Mouse (Mus musculus) embryonic facial prominence, embryonic 10.5 days (tissue): ENCODE data around the gene Mlc1. TPM values are rescaled to one million over a fixed set of nuclear protein-coding genes. Genes with fewer than 3 reads are reported as not detected.
A peak's percentile ranks its signal among the peaks of the same experiment; 100 is the strongest.

Source experiments
- DNase-seq: peaks from one replicate; pipeline ENCODE4 v3.0.0-alpha.2; 2017; ENCODE audit warnings: low spot score
- H3K27ac ChIP-seq: fragments of 300-500 bp; sonication (generic); replicated peaks from 2 replicates; pipeline ENCODE4 v1.5.1; 2016; ENCODE audit warnings: mild to moderate bottlenecking
- H3K27me3 ChIP-seq: fragments of 300-500 bp; sonication (generic); replicated peaks from 2 replicates; pipeline ENCODE4 v1.6.1; 2016; ENCODE audit warnings: low read depth, mild to moderate bottlenecking; ENCODE audit not compliant: poor library complexity, severe bottlenecking
- H3K36me3 ChIP-seq: fragments of 300-500 bp; sonication (generic); replicated peaks from 2 replicates; pipeline ENCODE4 v1.6.1; 2016; ENCODE audit warnings: mild to moderate bottlenecking, moderate library complexity
- H3K4me1 ChIP-seq: fragments of 300-500 bp; sonication (generic); 2 replicates; pipeline ENCODE4 v1.6.1; 2016
- H3K4me3 ChIP-seq: fragments of 300-500 bp; sonication (generic); 2 replicates; pipeline ENCODE4 v1.5.1; 2016; ENCODE audit warnings: mild to moderate bottlenecking, moderate library complexity
- H3K9me3 ChIP-seq: fragments of 300-500 bp; sonication (generic); 2 replicates; pipeline ENCODE4 v1.6.1; 2016; ENCODE audit warnings: mild to moderate bottlenecking
- WGBS: fragments of 180-500 bp; shearing (Covaris S2); methylation state at CpG from one replicate; pipeline ENCODE4 v1.1.7; 2016; 5-methylcytosine and 5-hydroxymethylcytosine counted together
- polyA plus RNA-seq: library from polyadenylated mRNA; unstranded; fragments of >200 nt; fragmentation: Nextera tagmentation; extraction: Ambion mirVana; gene quantifications from 2 replicates; pipeline ENCODE4 v1.2.1, GENCODE M21; 2016

Mlc1 gene
- polyA plus RNA-seq = 1.0 and 1.5 TPM in 2 replicates

- H3K4me3 ChIP-seq = no peak within 1 kb of the TSS
Measured at GRCm38 (mm10) chr15:88978281-88979137, at the start of gene Mlc1. TSS of gene Mlc1 (minus strand) at chr15:88979007.

GRCm38 (mm10) chr15:89020492-89020891, 41.7 kb upstream of the Mlc1 start:
- WGBS = 85% methylated on average over 7 of the region's 7 CpGs
- H3K4me1 ChIP-seq = no peaks in the 10 kb centered on the region
- no peaks in the 10 kb centered on the region for H3K9me3 ChIP-seq

More at GRCm38 (mm10) chr15:88978281-88979137, at the start of gene Mlc1:
- no peak for DNase-seq
- Histone ChIP-seq H3K27me3 (no peaks in the 10 kb centered on the region), H3K27ac (peak within 1 kb of the TSS; percentile 31; the same call in 1 of the 2 replicates), H3K36me3 (no peaks in the 10 kb centered on the region), H3K9me3 (no peaks in the 10 kb centered on the region), H3K4me1 (peaks cover 3% of the 10 kb centered on the region; the same call in 1 of the 2 replicates)
- WGBS = 63% methylated on average over 10 of the region's 10 CpGs

DNA sequence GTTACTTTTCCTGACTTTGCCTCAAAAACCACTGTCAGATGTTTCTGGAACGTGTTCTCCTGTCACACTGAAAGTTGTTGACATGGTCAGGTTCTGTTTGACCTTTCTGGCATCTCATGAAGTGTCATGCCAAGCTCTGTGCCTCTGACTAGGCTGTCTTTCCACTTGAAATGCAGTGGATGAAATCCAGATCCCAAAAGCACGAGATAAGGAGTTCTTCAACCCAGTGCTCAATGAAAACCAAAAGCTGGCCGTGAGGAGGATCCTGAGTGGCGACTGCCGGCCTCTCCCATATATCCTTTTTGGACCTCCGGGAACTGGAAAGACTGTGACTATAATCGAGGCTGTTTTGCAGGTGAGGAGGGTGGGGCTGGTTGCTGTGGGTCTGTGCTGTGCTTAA, 41.3 kb upstream of the Mlc1 start:
- no peaks in the 10 kb centered on the region for H3K4me1 ChIP-seq
- H3K9me3 ChIP-seq = no peaks in the 10 kb centered on the region
- H3K27me3 ChIP-seq = no peaks in the 10 kb centered on the region
- no peaks in the 10 kb centered on the region for H3K36me3 ChIP-seq
- no peak for DNase-seq
- WGBS = 80% methylated on average over 7 of the region's 7 CpGs
- H3K4me3 ChIP-seq = no peak overlapping the region
- no peak overlapping the region for H3K27ac ChIP-seq

More at GRCm38 (mm10) chr15:89020492-89020891, 41.7 kb upstream of the Mlc1 start:
- Histone ChIP-seq H3K27me3 (no peaks in the 10 kb centered on the region), H3K36me3 (no peaks in the 10 kb centered on the region), H3K27ac (no peak overlapping the region), H3K4me3 (no peak overlapping the region)
- no peak for DNase-seq

DNA sequence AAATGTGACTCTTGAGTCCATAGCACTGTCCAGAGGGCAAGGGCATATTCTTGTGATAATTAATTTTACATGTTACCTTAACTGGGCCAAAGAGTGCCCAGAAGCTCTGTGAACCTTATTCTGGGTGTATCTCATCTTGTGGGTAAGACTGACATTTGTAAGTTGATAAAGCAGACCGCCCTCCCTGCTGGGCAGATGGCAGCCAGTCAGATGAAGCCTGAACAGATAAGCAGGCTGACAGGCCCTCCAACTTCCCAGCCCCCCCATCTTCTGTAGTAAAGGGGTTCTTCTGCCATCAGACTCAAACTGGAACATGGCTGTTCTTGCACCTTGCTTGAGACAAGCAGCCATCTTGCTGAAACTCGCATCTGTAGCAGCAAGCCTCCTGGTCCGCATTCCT, 37.9 kb upstream of the Mlc1 start:
- Histone ChIP-seq H3K36me3 (no peaks in the 10 kb centered on the region), H3K27me3 (no peaks in the 10 kb centered on the region), H3K27ac (no peak overlapping the region), H3K9me3 (no peaks in the 10 kb centered on the region), H3K4me1 (no peaks in the 10 kb centered on the region), H3K4me3 (no peak overlapping the region)
- WGBS = 90% methylated on average over 3 of the region's 3 CpGs
- no peak for DNase-seq

- H3K36me3 ChIP-seq = no peaks in the 10 kb centered on the region
- H3K9me3 ChIP-seq = no peaks in the 10 kb centered on the region
- H3K27ac ChIP-seq = no peak overlapping the region
- no peak overlapping the region for H3K4me3 ChIP-seq
- 83% methylated on average over 5 of the region's 5 CpGs for WGBS
- H3K27me3 ChIP-seq = no peaks in the 10 kb centered on the region
- H3K4me1 ChIP-seq = no peaks in the 10 kb centered on the region
- DNase-seq = no peak
Measured at GRCm38 (mm10) chr15:89007781-89008180, 29.0 kb upstream of the Mlc1 start.

DNA sequence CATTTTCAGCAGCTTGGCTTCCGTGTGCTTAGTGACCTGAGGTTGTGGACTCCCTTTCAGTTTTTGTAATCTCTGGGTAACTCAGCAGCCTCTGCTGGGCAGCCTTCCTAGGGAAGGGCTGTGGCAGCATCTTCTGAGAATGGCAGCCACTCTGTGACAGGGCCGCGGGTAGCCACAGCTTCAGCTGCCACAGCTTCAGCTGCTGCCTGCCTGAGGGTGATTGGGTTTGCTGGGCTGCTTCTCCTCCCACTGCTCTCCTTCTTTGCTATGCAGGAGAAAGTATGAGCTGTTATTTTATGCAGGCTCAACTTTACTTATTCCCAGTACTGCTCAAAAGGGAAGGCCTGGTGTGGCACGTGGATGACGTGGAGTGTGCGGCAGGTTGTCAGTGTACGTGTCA, 28.2 kb upstream of the Mlc1 start:
- no peak overlapping the region for H3K27ac ChIP-seq
- no peaks in the 10 kb centered on the region for H3K36me3 ChIP-seq
- H3K27me3 ChIP-seq = no peaks in the 10 kb centered on the region
- H3K4me3 ChIP-seq = no peak overlapping the region
- DNase-seq = no peak
- H3K4me1 ChIP-seq = no peaks in the 10 kb centered on the region
- no peaks in the 10 kb centered on the region for H3K9me3 ChIP-seq
- WGBS = 94% methylated on average over 7 of the region's 7 CpGs

- no peaks in the 10 kb centered on the region for H3K9me3 ChIP-seq
- WGBS = 83% methylated on average over 3 of the region's 3 CpGs
- H3K4me3 ChIP-seq = no peak overlapping the region
Measured at GRCm38 (mm10) chr15:89001245-89001644, 22.4 kb upstream of the Mlc1 start.

GRCm38 (mm10) chr15:89000367-89000766, 21.6 kb upstream of the Mlc1 start:
- Histone ChIP-seq H3K27ac (no peak overlapping the region), H3K27me3 (no peaks in the 10 kb centered on the region), H3K4me3 (no peak overlapping the region), H3K36me3 (no peaks in the 10 kb centered on the region), H3K4me1 (no peaks in the 10 kb centered on the region), H3K9me3 (no peaks in the 10 kb centered on the region)
- no peak for DNase-seq
- WGBS = 50% methylated on average over 2 of the region's 2 CpGs

More at GRCm38 (mm10) chr15:89001245-89001644, 22.4 kb upstream of the Mlc1 start:
- DNase-seq = no peak
- H3K27ac ChIP-seq = no peak overlapping the region
- no peaks in the 10 kb centered on the region for H3K27me3 ChIP-seq
- H3K4me1 ChIP-seq = no peaks in the 10 kb centered on the region
- no peaks in the 10 kb centered on the region for H3K36me3 ChIP-seq

DNA sequence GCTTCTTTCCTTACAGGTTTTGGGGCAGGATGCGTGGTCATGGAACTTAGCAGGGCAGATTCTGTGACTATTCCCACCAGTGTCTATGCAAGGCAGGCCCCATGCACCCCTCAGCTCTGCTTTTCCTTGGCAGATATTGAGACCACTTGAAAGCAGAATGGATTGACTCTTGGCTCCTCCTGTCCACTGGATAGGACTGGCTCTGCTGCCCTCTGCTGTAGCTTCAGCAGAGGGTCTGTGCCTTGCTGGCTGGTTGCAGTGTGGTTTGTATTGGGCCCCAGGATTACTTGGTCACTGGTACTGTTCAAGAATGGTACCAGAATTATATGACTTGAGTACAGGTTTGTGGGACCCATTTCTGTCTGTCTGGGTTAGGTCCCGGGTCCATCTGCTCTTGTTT, 20.3 kb upstream of the Mlc1 start:
- H3K4me3 ChIP-seq = no peak overlapping the region
- H3K27me3 ChIP-seq = no peaks in the 10 kb centered on the region
- H3K4me1 ChIP-seq = no peaks in the 10 kb centered on the region
- H3K9me3 ChIP-seq = no peaks in the 10 kb centered on the region
- WGBS = 79% methylated on average over 2 of the region's 2 CpGs
- DNase-seq = no peak
- no peaks in the 10 kb centered on the region for H3K36me3 ChIP-seq
- no peak overlapping the region for H3K27ac ChIP-seq

GRCm38 (mm10) chr15:88998636-88999035, 19.8 kb upstream of the Mlc1 start:
- no peak overlapping the region for H3K4me3 ChIP-seq
- DNase-seq = no peak
- H3K27me3 ChIP-seq = no peaks in the 10 kb centered on the region
- no peaks in the 10 kb centered on the region for H3K4me1 ChIP-seq
- H3K36me3 ChIP-seq = no peaks in the 10 kb centered on the region
- WGBS = 79% methylated on average over 8 of the region's 8 CpGs
- H3K27ac ChIP-seq = no peak overlapping the region
- no peaks in the 10 kb centered on the region for H3K9me3 ChIP-seq

GRCm38 (mm10) chr15:88989236-88989635, 10.4 kb upstream of the Mlc1 start:
- Histone ChIP-seq H3K27me3 (no peaks in the 10 kb centered on the region), H3K9me3 (no peaks in the 10 kb centered on the region), H3K4me3 (no peak overlapping the region), H3K4me1 (no peaks in the 10 kb centered on the region), H3K27ac (no peak overlapping the region), H3K36me3 (no peaks in the 10 kb centered on the region)
- WGBS = 76% methylated on average over 2 of the region's 2 CpGs
- DNase-seq = no peak

DNA sequence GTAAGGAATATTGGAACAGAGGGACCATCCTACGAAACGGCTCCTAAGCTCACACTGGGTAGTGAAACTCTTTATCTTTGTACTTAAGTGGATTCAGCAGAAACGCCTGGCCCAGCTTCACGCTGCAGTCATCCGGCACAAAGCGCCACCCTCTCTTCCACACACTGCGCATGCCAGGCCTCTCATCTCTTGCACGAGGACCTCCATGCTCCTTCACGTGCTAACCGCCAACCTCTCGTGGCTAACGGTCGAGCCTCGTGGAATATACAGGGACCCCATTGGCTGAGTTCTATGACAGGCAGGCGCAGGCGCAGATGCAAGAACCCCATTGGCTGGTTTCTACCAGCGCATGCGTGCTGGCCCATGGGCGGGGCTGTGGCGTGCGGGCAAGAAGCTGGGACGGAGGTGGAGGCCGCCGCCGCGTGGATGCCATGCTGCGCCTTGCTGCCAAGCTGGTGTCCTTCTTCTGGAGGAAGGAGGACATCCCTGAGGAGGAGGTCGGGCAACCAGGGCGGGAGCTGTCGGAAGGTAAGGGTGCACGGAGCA, 3.8 kb upstream of the Mlc1 start, which contains the start of gene Mov10l1:
Mov10l1 (plus strand) TSS at position 376 of the 546 bp plus-strand sequence.
- H3K27ac ChIP-seq = no peak within 1 kb of the TSS
- 93% methylated on average over 31 of the region's 31 CpGs for WGBS
- no peaks in the 10 kb centered on the region for H3K27me3 ChIP-seq
- no peaks in the 10 kb centered on the region for H3K36me3 ChIP-seq
- DNase-seq = no peak
- no peaks in the 10 kb centered on the region for H3K9me3 ChIP-seq
- peaks cover 3% of the 10 kb centered on the region; the same call in 1 of the 2 replicates for H3K4me1 ChIP-seq
- H3K4me3 ChIP-seq = no peak within 1 kb of the TSS

DNA sequence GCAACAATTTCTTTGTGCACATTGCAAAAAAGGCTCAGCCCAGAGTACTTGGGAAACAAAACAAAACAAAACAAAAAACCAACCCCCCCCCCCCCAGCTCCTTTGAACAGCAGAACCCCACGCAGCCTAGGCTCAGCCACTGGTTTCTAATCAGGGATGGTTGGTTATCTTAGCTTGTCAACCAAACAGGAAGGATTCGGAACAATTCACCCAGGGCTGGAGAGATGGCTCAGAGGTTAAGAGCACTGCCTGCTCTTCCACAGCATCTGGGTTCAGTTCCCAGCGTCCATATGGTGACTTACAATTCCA, 285 bp upstream of the Mlc1 start:
- WGBS = 53% methylated on average over 3 of the region's 3 CpGs
- H3K36me3 ChIP-seq = no peaks in the 10 kb centered on the region
- H3K9me3 ChIP-seq = no peaks in the 10 kb centered on the region
- no peak for DNase-seq
- peaks cover 3% of the 10 kb centered on the region; the same call in 1 of the 2 replicates for H3K4me1 ChIP-seq
- H3K27ac ChIP-seq = no peak overlapping the region; the same call in 1 of the 2 replicates
- H3K27me3 ChIP-seq = no peaks in the 10 kb centered on the region
- no peak overlapping the region for H3K4me3 ChIP-seq
